Mouse (Mus musculus) thymus, adult 2 months (tissue): ENCODE data around the gene Ube2b.

Experiments
- CTCF ChIP-seq: fragments of 200-500 bp; IDR thresholded peaks from 2 replicates; pipeline ENCODE4 v1.5.1; 2012; ENCODE audit warnings: mild to moderate bottlenecking, control low read depth, low read length, moderate library complexity, borderline replicate concordance; ENCODE audit not compliant: control insufficient read depth, poor library complexity, insufficient read depth; ENCODE audit errors: extremely low read depth
- POLR2A ChIP-seq: fragments of 200-500 bp; IDR thresholded peaks from 2 replicates; pipeline ENCODE4 v1.6.1; 2012; ENCODE audit warnings: mild to moderate bottlenecking, low read length, control low read depth, moderate library complexity; ENCODE audit not compliant: control insufficient read depth, poor library complexity, insufficient read depth; ENCODE audit errors: extremely low read depth

DNA sequence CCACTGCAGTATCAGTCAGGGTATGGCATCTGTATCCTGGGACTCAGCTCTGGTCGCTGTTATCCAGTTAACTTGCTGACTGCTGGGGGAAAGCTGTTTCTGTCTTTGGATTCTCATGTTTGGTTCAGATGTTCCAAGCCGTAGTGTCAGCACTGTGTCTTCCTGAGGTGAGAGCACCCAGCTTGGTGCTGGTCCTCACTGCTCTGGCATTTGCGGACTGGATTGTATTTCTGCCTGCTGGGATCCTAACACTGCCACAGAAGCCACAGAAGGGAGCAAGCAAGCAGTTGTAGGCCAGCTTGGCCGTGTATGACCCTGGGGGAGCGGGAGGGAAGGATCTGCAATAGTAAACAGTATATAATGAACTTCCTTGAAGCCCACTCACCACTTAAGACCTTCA is 33.9 kb downstream of the Ube2b start:
- no peak for TF ChIP-seq POLR2A
- no peak for TF ChIP-seq CTCF
